In genomic region chr4:129880615-129881014, GRCm38 (mm10) we compare ENCODE assay signal across 27 mouse cellular contexts. TPM values are rescaled to one million over a fixed set of nuclear protein-coding genes. Genes with fewer than 3 reads are reported as not detected.
A peak's percentile ranks its signal among the peaks of the same experiment; 100 is the strongest.
DNase-seq lines count a peak whose midpoint lies in the region; ATAC-seq and TF ChIP-seq lines count a peak whose summit lies in the region.
"Had no signal": no experiment of that assay in that cellular context is flagged by ENCODE, and none has a peak within 500 bp of the region (broad histone marks: within the 10 kb centered on the region; RNA-seq: fewer than 3 reads in every experiment).

No protein-coding gene starts in this region.

- DNase-seq in midbrain, embryonic 11.5 days (ENCODE audit: low spot score, missing footprints) = peak; percentile 39
- no peak for DNase-seq in midbrain, embryonic 14.5 days
- peak; percentile 74 for DNase-seq in A20 (ENCODE audit: low read depth, low spot score)
- DNase-seq in CH12.LX (ENCODE audit: extremely low read depth) = no peak
- no peak for DNase-seq in adrenal gland, adult 18-20 months (ENCODE audit: low spot score in 2 of 2)
- no peak for DNase-seq in kidney, adult 9 months
- DNase-seq: adrenal gland, adult 8-10 months; adrenal gland, postnatal 14 days; adrenal gland, postnatal 36 days; B cell, adult 2 months; cerebellum, adult 11-12 months; cerebellum, adult 2 months; cerebellum, adult 9-10 months; cerebellum, postnatal 10 days; cerebellum, postnatal 25 days had no signal

- no peaks in the 10 kb centered on the region for H3K79me2 ChIP-seq in CH12.LX (replicated peaks; ENCODE audit: control insufficient read depth, extremely low read depth, insufficient read depth, poor library complexity, severe bottlenecking)

- WGBS in midbrain, embryonic 11.5 days = 90% methylated on average over 7 of the region's 7 CpGs
- WGBS in midbrain, embryonic 14.5 days = 88% methylated on average over 7 of the region's 7 CpGs
- WGBS in small intestine, adult 2 months = 68% methylated on average over 7 of the region's 7 CpGs

- no peaks in the 10 kb centered on the region for H3K36me3 ChIP-seq in midbrain, embryonic 11.5 days (ENCODE audit: control insufficient read depth, insufficient read depth, low read length)
- H3K36me3 ChIP-seq in midbrain, embryonic 14.5 days (ENCODE audit: control insufficient read depth, insufficient read depth, low read length) = no peaks in the 10 kb centered on the region
- H3K36me3 ChIP-seq in CH12.LX (replicated peaks in 1 of 2; ENCODE audit: control insufficient read depth in 1 of 2, insufficient read depth in 1 of 2, low read length in 1 of 2) = no peaks in the 10 kb centered on the region
- H3K36me3 ChIP-seq in small intestine, adult 2 months (ENCODE audit: control insufficient read depth, insufficient read depth, low read length) = no peaks in the 10 kb centered on the region
- H3K36me3 ChIP-seq: embryonic facial prominence, embryonic 13.5 days; embryonic facial prominence, embryonic 15.5 days; forebrain, embryonic 10.5 days; forebrain, embryonic 12.5 days had no signal

- TF ChIP-seq POLR2A in CH12.LX (IDR thresholded peaks at IDR 0.05; ENCODE audit: low read depth, low read length) = no peak
- TF ChIP-seq POLR2A in small intestine, adult 2 months (IDR thresholded peaks at IDR 0.05; ENCODE audit: low read depth, low read length) = no peak

- no peak for TF ChIP-seq EP300 in CH12.LX (IDR thresholded peaks at IDR 0.05; ENCODE audit: low read length)

- no peaks in the 10 kb centered on the region for H3K9me3 ChIP-seq in midbrain, embryonic 11.5 days (ENCODE audit: control insufficient read depth, low read length)
- H3K9me3 ChIP-seq in midbrain, embryonic 14.5 days (ENCODE audit: control insufficient read depth, low read length) = no peaks in the 10 kb centered on the region
- no peaks in the 10 kb centered on the region for H3K9me3 ChIP-seq in CH12.LX (replicated peaks; ENCODE audit: low read length)
- H3K9me3 ChIP-seq: embryonic facial prominence, embryonic 13.5 days; embryonic facial prominence, embryonic 15.5 days; forebrain, embryonic 10.5 days; forebrain, embryonic 12.5 days had no signal

- no peak for ATAC-seq in midbrain, embryonic 11.5 days (ENCODE audit: low FRiP score)
- ATAC-seq in midbrain, embryonic 14.5 days (ENCODE audit: low FRiP score, low TSS enrichment) = no peak
- ATAC-seq in megakaryocyte progenitor cell, adult 5-6 weeks (replicated peaks; ENCODE audit: poor library complexity) = no peak
- ATAC-seq: CD4-positive, CD25-positive, alpha-beta regulatory T cell, adult 4 months; forebrain, embryonic 14.5 days; forebrain, embryonic 16.5 days had no signal

- H3K4me1 ChIP-seq in midbrain, embryonic 11.5 days (ENCODE audit: control insufficient read depth, insufficient read depth, low read length) = peaks cover 23% of the 10 kb centered on the region
- peaks cover 19% of the 10 kb centered on the region for H3K4me1 ChIP-seq in midbrain, embryonic 14.5 days (ENCODE audit: control insufficient read depth, insufficient read depth, low read length)
- H3K4me1 ChIP-seq in CH12.LX (ENCODE audit: control insufficient read depth in 1 of 2, insufficient read depth in 2 of 2) = peaks cover 29 to 58% of the 10 kb centered on the region in 2 experiments
- H3K4me1 ChIP-seq in small intestine, adult 2 months (ENCODE audit: control insufficient read depth, insufficient read depth, insufficient read length, low read length) = peaks cover 39% of the 10 kb centered on the region

- no peak overlapping the region for H3K4me3 ChIP-seq in midbrain, embryonic 11.5 days (ENCODE audit: low read depth, low read length)
- no peak overlapping the region for H3K4me3 ChIP-seq in midbrain, embryonic 14.5 days (replicated peaks; ENCODE audit: low read depth, low read length)
- no peak overlapping the region for H3K4me3 ChIP-seq in CH12.LX (replicated peaks in 1 of 3; ENCODE audit: low read depth in 2 of 3, low read length in 2 of 3, poor library complexity in 1 of 3)
- no peak overlapping the region for H3K4me3 ChIP-seq in small intestine, adult 2 months (ENCODE audit: low read depth, low read length)
- H3K4me3 ChIP-seq: embryonic facial prominence, embryonic 13.5 days; embryonic facial prominence, embryonic 15.5 days; erythroblast, embryonic 14.5 days; forebrain, embryonic 10.5 days; forebrain, embryonic 12.5 days had no signal

- H3K27me3 ChIP-seq in midbrain, embryonic 11.5 days (ENCODE audit: control insufficient read depth, insufficient read depth, low read length) = no peaks in the 10 kb centered on the region
- H3K27me3 ChIP-seq in midbrain, embryonic 14.5 days (ENCODE audit: control insufficient read depth, insufficient read depth, low read length) = no peaks in the 10 kb centered on the region
- H3K27me3 ChIP-seq in CH12.LX (replicated peaks) = no peaks in the 10 kb centered on the region
- no peaks in the 10 kb centered on the region for H3K27me3 ChIP-seq in small intestine, adult 2 months (ENCODE audit: control insufficient read depth, insufficient read depth, low read length)
- H3K27me3 ChIP-seq: embryonic facial prominence, embryonic 13.5 days; embryonic facial prominence, embryonic 15.5 days had no signal

- dilution Hi-C loops in CH12.LX (cut with MboI; ENCODE audit: extremely low pct_ligation_motif_present, extremely low pct_unique_long_range_greater_than_20kb, low sequenced_read_pairs) = no loop called here

- TF ChIP-seq RAD21 in CH12.LX (IDR thresholded peaks at IDR 0.05; ENCODE audit: low read depth, low read length) = no peak

- in situ Hi-C loops in CH12.LX (cut with MboI; ENCODE audit: low pct_ligation_motif_present, low pct_unique_long_range_greater_than_20kb, low sequenced_read_pairs) = loop anchor here (5.0 kb wide), 1 partner anchor 42 kb away; no protein-coding TSS in a partner anchor

- H3K4me2 ChIP-seq in midbrain, embryonic 11.5 days = no peak overlapping the region
- no peak overlapping the region for H3K4me2 ChIP-seq in midbrain, embryonic 14.5 days (ENCODE audit: low read length)
- H3K4me2 ChIP-seq in CH12.LX (ENCODE audit: insufficient read depth, low read depth, poor library complexity, severe bottlenecking) = peak overlapping the region; percentile 39; the same call in 1 of the 2 replicates
- H3K4me2 ChIP-seq: embryonic facial prominence, embryonic 13.5 days; embryonic facial prominence, embryonic 15.5 days; forebrain, embryonic 12.5 days had no signal

- no peak for TF ChIP-seq CTCF in CH12.LX (conservative IDR thresholded peaks at IDR 0.05 in 1 of 2, IDR thresholded peaks at IDR 0.05 in 1 of 2; ENCODE audit: low read depth in 2 of 2, low read length in 2 of 2)
- no peak for TF ChIP-seq CTCF in small intestine, adult 2 months (IDR thresholded peaks at IDR 0.05; ENCODE audit: extremely low read depth, insufficient read length, insufficient replicate concordance, low read depth, low read length)

- H3K9ac ChIP-seq in midbrain, embryonic 11.5 days (ENCODE audit: low read length) = no peak overlapping the region
- no peak overlapping the region for H3K9ac ChIP-seq in midbrain, embryonic 14.5 days (replicated peaks; ENCODE audit: low read length)
- peak overlapping the region; percentile 23; the same call in 1 of the 2 replicates for H3K9ac ChIP-seq in CH12.LX (ENCODE audit: insufficient read depth, low read depth)
- H3K9ac ChIP-seq: embryonic facial prominence, embryonic 15.5 days; forebrain, embryonic 12.5 days had no signal

- H3K27ac ChIP-seq in midbrain, embryonic 11.5 days (ENCODE audit: low read depth, low read length) = no peak overlapping the region
- H3K27ac ChIP-seq in midbrain, embryonic 14.5 days (replicated peaks; ENCODE audit: low read depth, low read length) = no peak overlapping the region
- H3K27ac ChIP-seq in CH12.LX (ENCODE audit: insufficient read depth, low read depth) = peak overlapping the region; percentile 18; the same call in 1 of the 2 replicates
- H3K27ac ChIP-seq in small intestine, adult 2 months (ENCODE audit: insufficient read depth, low read depth, low read length) = peak overlapping the region; percentile 82
- H3K27ac ChIP-seq: embryonic facial prominence, embryonic 15.5 days; forebrain, embryonic 12.5 days had no signal

TF ChIP-seq in CH12.LX, 34 proteins besides CTCF, POLR2A, EP300 and RAD21:
- peak; percentile 51; the same call in 1 of the 2 replicates for TF ChIP-seq TCF12 (IDR thresholded peaks at IDR 0.05; ENCODE audit: low read depth, low read length)
- no peak for TF ChIP-seq RCOR1 (conservative IDR thresholded peaks at IDR 0.05; ENCODE audit: low read depth, low read length)
- TF ChIP-seq CHD1 (IDR thresholded peaks at IDR 0.05; ENCODE audit: low read depth, low read length) = no peak
- TF ChIP-seq BHLHE40 (IDR thresholded peaks at IDR 0.05; ENCODE audit: low read depth, low read length) = peak; percentile 69
- TF ChIP-seq UBTF (IDR thresholded peaks at IDR 0.05; ENCODE audit: low read depth, low read length) = no peak
- no peak for TF ChIP-seq ZC3H11A (IDR thresholded peaks at IDR 0.05; ENCODE audit: low read depth, low read length)
- no peak for TF ChIP-seq NRF1 (IDR thresholded peaks at IDR 0.05; ENCODE audit: low read depth, low read length)
- no peak for TF ChIP-seq GABPA (IDR thresholded peaks at IDR 0.05; ENCODE audit: insufficient replicate concordance, low read depth, low read length)
- no peak for TF ChIP-seq NELFE (IDR thresholded peaks at IDR 0.05; ENCODE audit: low read depth, low read length)
- no peak for TF ChIP-seq MYC (IDR thresholded peaks at IDR 0.05; ENCODE audit: low read depth, low read length)
- TF ChIP-seq E2F4 (IDR thresholded peaks at IDR 0.05; ENCODE audit: insufficient replicate concordance, low read depth, low read length) = no peak
- 0 out of 2 replicates have a peak, but pooled peaks have one; percentile 10 for TF ChIP-seq ELF1 (IDR thresholded peaks at IDR 0.05; ENCODE audit: low read depth, low read length)
- peak; percentile 54 for TF ChIP-seq IRF4 (IDR thresholded peaks at IDR 0.05; ENCODE audit: low read depth, low read length)
- no peak for TF ChIP-seq ZMIZ1 (IDR thresholded peaks at IDR 0.05; ENCODE audit: low read depth, low read length)
- TF ChIP-seq POLR2AphosphoS2 (IDR thresholded peaks at IDR 0.05; ENCODE audit: low read depth, low read length) = no peak

RNA-seq across cellular contexts. Expression of gene Spocd1, which starts 48.4 kb away (rescaled TPM):
- polyA plus RNA-seq in midbrain, embryonic 11.5 days (2014; fragmentation: Nextera tagmentation; extraction: Ambion mirVana) = not detected in 2 replicates
- 0.16 TPM in 1 of 2 replicates, not detected in the other for polyA plus RNA-seq in midbrain, embryonic 14.5 days (2014; fragmentation: Nextera tagmentation; extraction: Ambion mirVana)
- total RNA-seq in CH12.LX (2012; rRNA removed) (0.04 TPM in 2 replicates), CH12.LX (2014; rRNA removed) (0.07 TPM in 1 of 2 replicates, not detected in the other)
- polyA plus RNA-seq in CH12.LX (2012; ENCODE audit: insufficient read length, low read depth) = 0.08 TPM in 1 of 2 replicates, not detected in the other
- polyA plus RNA-seq in small intestine, adult 2 months (2012; rRNA removed) = not detected in 2 replicates
- under 1 TPM; 0.51 to 0.53 TPM for total RNA-seq in adrenal gland, adult 18-20 months (2021)
- total RNA-seq in megakaryocyte progenitor cell, adult 5-6 weeks (2015) = 0.05 and 0.49 TPM in 2 replicates
- 0.04 and 0.81 TPM in 2 replicates for total RNA-seq in megakaryocyte progenitor cell, adult 5-6 weeks (2017)
- total RNA-seq: MEL had no signal
- polyA plus RNA-seq: CD4-positive, CD25-positive, alpha-beta regulatory T cell, adult 4 months; embryonic facial prominence, embryonic 11.5 days; erythroblast, embryonic 14.5 days; forebrain, embryonic 10.5 days; forebrain, embryonic 12.5 days; forebrain, embryonic 14.5 days; forebrain, embryonic 16.5 days had no signal

Comparison
In these comparisons a context has a peak if more than half of its experiments do, and no peak if none do; other contexts are left out.
1. DNase-seq: peak in midbrain, embryonic 11.5 days (single experiment) and A20 (single experiment); none in midbrain, embryonic 14.5 days (single experiment), CH12.LX (single experiment), adrenal gland, adult 18-20 months (0 of 2) and kidney, adult 9 months (single experiment).
2. H3K27ac ChIP-seq: peak in CH12.LX (single experiment) and small intestine, adult 2 months (single experiment); none in midbrain, embryonic 11.5 days (single experiment) and midbrain, embryonic 14.5 days (single experiment).